Mouse (Mus musculus) retina, postnatal 1 day (tissue): ENCODE results near the gene Olfr854.

ENCODE experiments used
- DNase-seq: peaks from one replicate; pipeline ENCODE4 v3.0.0-alpha.2; 2012

Olfr854 gene

GRCm38 (mm10) chr9:19567282-19567681 is at the start of gene Olfr854:
Gene Olfr854 (minus strand): TSS chr9:19567382.
- DNase-seq = no peak

GRCm38 (mm10) chr9:19582317-19582716 is 15.1 kb upstream of the Olfr854 start, which contains the start of gene Olfr855:
Gene Olfr855 (plus strand): TSS chr9:19582617.
- DNase-seq = no peak

GRCm38 (mm10) chr9:19540976-19541375 is 26.2 kb downstream of the Olfr854 start, which contains the start of gene Olfr853:
Gene Olfr853 (minus strand): TSS chr9:19541076.
- DNase-seq = no peak
